Mouse (Mus musculus) frontal cortex, adult 2 months (tissue): ENCODE measurements around the gene Ncf4. TPM values are rescaled to one million over a fixed set of nuclear protein-coding genes. Genes with fewer than 3 reads are reported as not detected.

Experiments
- DNase-seq, 2 experiments: peaks; one replicate each; pipeline ENCODE4 v3.0.0; 2022; ENCODE audit warnings: low spot score in 1 of 2; ENCODE audit errors: extremely low spot score in 1 of 2
- polyA plus RNA-seq: library from polyadenylated mRNA; depleted of rRNA; stranded (reverse); fragments of >200 nt; gene quantifications from 2 replicates; pipeline ENCODE4 v1.2.3, GENCODE M21; 2012; rRNA removed

The Ncf4 gene
- polyA plus RNA-seq = 2.2 and 3.1 TPM in 2 replicates

GRCm38 (mm10) chr15:78244695-78245492, at the start of gene Ncf4:
TSS of gene Ncf4 (plus strand) at chr15:78244801.
- DNase-seq = no peak

GRCm38 (mm10) chr15:78195096-78195880, 49.3 kb upstream of the Ncf4 start:
- no peak for DNase-seq

- peak in 1 of 2 experiments; percentile 59 for DNase-seq
Measured at GRCm38 (mm10) chr15:78204053-78204847, 40.4 kb upstream of the Ncf4 start.

- DNase-seq = peak in 1 of 2 experiments; percentile 35
Measured at GRCm38 (mm10) chr15:78205192-78205591, 39.4 kb upstream of the Ncf4 start.

- no peak for DNase-seq
Measured at GRCm38 (mm10) chr15:78206312-78206711, 38.3 kb upstream of the Ncf4 start, which contains the start of gene Pvalb. TSS of gene Pvalb (minus strand) at chr15:78206400.

GRCm38 (mm10) chr15:78210203-78210602, 34.4 kb upstream of the Ncf4 start:
- DNase-seq = no peak

GRCm38 (mm10) chr15:78211367-78211766, 33.2 kb upstream of the Ncf4 start:
- DNase-seq = no peak

GRCm38 (mm10) chr15:78215269-78215668, 29.3 kb upstream of the Ncf4 start:
- no peak for DNase-seq

- DNase-seq = no peak
Measured at GRCm38 (mm10) chr15:78227816-78228215, 16.8 kb upstream of the Ncf4 start.

GRCm38 (mm10) chr15:78231346-78232331, 13.0 kb upstream of the Ncf4 start:
- peak in 1 of 2 experiments; percentile 14 for DNase-seq

GRCm38 (mm10) chr15:78234823-78235509, 9.6 kb upstream of the Ncf4 start:
- DNase-seq = no peak

- peak in 1 of 2 experiments; percentile 84 for DNase-seq
Measured at GRCm38 (mm10) chr15:78239453-78239852, 5.1 kb upstream of the Ncf4 start.

- DNase-seq = no peak
Measured at GRCm38 (mm10) chr15:78239956-78240617, 4.5 kb upstream of the Ncf4 start.

GRCm38 (mm10) chr15:78241335-78241734, 3.3 kb upstream of the Ncf4 start:
- no peak for DNase-seq

- no peak for DNase-seq
Measured at GRCm38 (mm10) chr15:78243061-78243460, 1.5 kb upstream of the Ncf4 start.

GRCm38 (mm10) chr15:78243774-78244173, 827 bp upstream of the Ncf4 start:
- peak in 1 of 2 experiments; percentile 45 for DNase-seq

- DNase-seq = no peak
Measured at GRCm38 (mm10) chr15:78246143-78247116, 1.8 kb downstream of the Ncf4 start.
